Mouse (Mus musculus) limb, embryonic 13.5 days (tissue): ENCODE data around the gene Dnajb1. TPM values are rescaled to one million over a fixed set of nuclear protein-coding genes. Genes with fewer than 3 reads are reported as not detected.

Source experiments
- polyA plus RNA-seq: library from polyadenylated mRNA; unstranded; fragments of >200 nt; fragmentation: Nextera tagmentation; extraction: Ambion mirVana; gene quantifications from 2 replicates; pipeline ENCODE4 v1.2.1, GENCODE M21; 2015

The Dnajb1 gene
- polyA plus RNA-seq, 1 experiment from 2014 or later, result 72.5 TPM

Other genes starting within 250 kb of the Dnajb1 start
- gene Clgn, start 218.3 kb upstream of the Dnajb1 start, polyA plus RNA-seq, result 1.5 and 1.7 TPM in 2 replicates
- gene Scoc, start 149.8 kb upstream of the Dnajb1 start, polyA plus RNA-seq, result 121 and 135 TPM in 2 replicates
- not detected in 2 replicates for gene Olfr370, start 72.4 kb upstream of the Dnajb1 start, polyA plus RNA-seq
- 282 and 290 TPM in 2 replicates for gene Ndufb7, start 41.5 kb upstream of the Dnajb1 start, polyA plus RNA-seq
- gene Tecr, start 222 bp upstream of the Dnajb1 start, polyA plus RNA-seq, result 578 and 605 TPM in 2 replicates
- gene Gipc1, start 44.5 kb downstream of the Dnajb1 start, polyA plus RNA-seq, result 163 and 167 TPM in 2 replicates
- 0.89 and 1.2 TPM in 2 replicates for gene Ptger1, start 58.5 kb downstream of the Dnajb1 start, polyA plus RNA-seq
- 28.7 and 29.8 TPM in 2 replicates for gene Pkn1, start 91.0 kb downstream of the Dnajb1 start, polyA plus RNA-seq
- 138 and 143 TPM in 2 replicates for gene Ddx39, start 107.0 kb downstream of the Dnajb1 start, polyA plus RNA-seq
- 35.8 and 39.8 TPM in 2 replicates for gene Adgre5, start 133.1 kb downstream of the Dnajb1 start, polyA plus RNA-seq